Mouse (Mus musculus): ENCODE measurements around the gene Cd160. TPM values are rescaled to one million over a fixed set of nuclear protein-coding genes. Genes with fewer than 3 reads are reported as not detected.

The Cd160 gene
- 0.26 and 0.29 TPM in 2 replicates for polyA plus RNA-seq (2015; fragmentation: Nextera tagmentation; extraction: Ambion mirVana)

DNA sequence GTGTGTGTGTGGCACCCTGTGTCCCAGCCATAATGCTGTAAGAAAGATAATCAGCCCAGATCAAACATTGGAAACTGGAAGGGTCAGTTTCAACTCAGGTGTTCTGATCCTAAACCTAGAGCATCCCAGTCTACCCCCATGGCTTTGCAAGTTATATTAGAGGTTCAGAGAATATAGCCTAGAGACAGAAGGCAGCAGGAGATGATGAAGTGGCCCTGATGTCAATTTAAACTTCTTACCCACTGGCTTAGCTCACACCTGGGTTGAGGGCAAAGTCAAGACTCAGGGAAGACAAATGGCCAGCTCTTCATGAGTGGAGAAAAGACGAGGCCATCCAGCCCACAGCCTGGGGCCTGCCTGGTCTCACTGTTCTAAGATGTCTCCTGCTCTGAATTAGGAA is at the start of gene Cd160, which contains the start of gene Pdzk1:
TSS of gene Cd160 (minus strand) at position 368 of the 400 bp plus-strand sequence.
TSS of gene Pdzk1 (plus strand) at position 301 of the 400 bp plus-strand sequence.
- H3K9ac ChIP-seq, result no peak within 1 kb of the TSS
- H3K27me3 ChIP-seq, result no peaks in the 10 kb centered on the region
- no peak within 1 kb of the TSS for H3K4me2 ChIP-seq
- no peaks in the 10 kb centered on the region for H3K36me3 ChIP-seq
- H3K4me1 ChIP-seq (replicated peaks), result 0 out of 2 replicates have a peak, but pooled peaks cover 3% of the 10 kb centered on the region
- H3K4me3 ChIP-seq, result no peak within 1 kb of the TSS
- H3K27ac ChIP-seq (replicated peaks), result no peak within 1 kb of the TSS
- 79% methylated on average over 1 of the region's 1 CpGs for WGBS
- ATAC-seq (ENCODE audit: low FRiP score, low read depth), result no peak
- H3K9me3 ChIP-seq, result no peaks in the 10 kb centered on the region

DNA sequence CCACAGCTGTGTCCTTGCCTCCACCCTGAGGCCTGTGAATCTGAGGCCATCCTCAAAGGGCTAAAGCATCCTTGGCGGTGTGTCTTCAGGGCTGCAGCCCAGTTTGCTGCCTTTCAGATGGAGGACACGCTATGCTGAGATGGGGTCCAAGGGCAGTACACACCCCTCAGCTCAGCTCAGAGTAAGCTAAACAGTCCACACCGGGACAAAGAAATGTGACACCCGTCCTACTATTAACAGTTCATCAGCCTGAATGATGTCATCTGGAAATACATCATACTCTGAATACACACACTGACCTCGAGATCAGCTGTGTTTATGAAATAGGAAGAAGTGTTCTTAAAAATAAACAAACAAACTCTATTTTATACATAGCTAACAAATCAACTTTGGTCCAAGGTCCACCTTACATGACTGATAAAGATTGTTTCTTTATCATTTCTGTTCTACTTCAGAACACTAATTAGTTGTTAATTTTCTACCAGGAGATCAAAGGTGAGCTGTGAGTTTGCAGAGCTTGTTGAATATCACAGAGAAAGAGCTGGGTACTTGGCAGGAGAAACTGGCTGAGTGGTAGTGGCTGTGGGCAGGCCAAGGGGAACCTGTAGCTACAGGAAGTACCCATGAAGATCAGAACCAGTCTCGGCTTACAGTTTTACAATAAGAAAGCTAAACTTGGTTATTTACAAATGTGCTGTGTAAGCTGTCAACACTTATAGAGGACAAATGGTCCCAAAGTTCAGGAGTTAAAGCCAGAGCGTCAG is 45.8 kb upstream of the Cd160 start:
- no peak for ATAC-seq (ENCODE audit: low FRiP score, low read depth)
- no peak overlapping the region for H3K4me2 ChIP-seq
- no peaks in the 10 kb centered on the region for H3K9me3 ChIP-seq
- no peaks in the 10 kb centered on the region for H3K4me1 ChIP-seq (replicated peaks)
- no peak overlapping the region for H3K27ac ChIP-seq (replicated peaks)
- no peak overlapping the region for H3K9ac ChIP-seq
- 92% methylated on average over 7 of the region's 7 CpGs for WGBS
- H3K27me3 ChIP-seq, result no peaks in the 10 kb centered on the region
- peaks cover 59% of the 10 kb centered on the region for H3K36me3 ChIP-seq
- H3K4me3 ChIP-seq, result no peak overlapping the region

DNA sequence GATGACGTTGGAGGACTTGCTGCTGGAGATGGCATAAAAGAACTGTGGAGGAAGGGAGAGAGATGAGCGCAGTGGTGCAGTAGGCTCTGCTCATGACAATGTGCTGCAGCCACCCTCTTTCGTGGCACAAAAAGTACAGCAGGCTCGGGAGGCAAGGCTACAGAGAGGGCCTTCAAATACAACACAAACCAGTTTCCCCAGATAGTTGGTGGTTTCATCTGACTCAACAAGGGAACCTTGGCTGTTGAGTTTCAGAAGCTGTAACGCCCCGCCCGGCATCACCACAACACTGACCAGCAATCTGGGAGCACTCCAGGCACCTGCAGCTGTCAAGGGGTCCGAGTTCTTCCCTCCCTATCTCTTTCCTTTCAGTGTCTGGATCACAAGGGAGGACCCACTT is 43.4 kb upstream of the Cd160 start:
- no peak overlapping the region for H3K9ac ChIP-seq
- no peaks in the 10 kb centered on the region for H3K4me1 ChIP-seq (replicated peaks)
- H3K4me2 ChIP-seq, result no peak overlapping the region
- no peak overlapping the region for H3K4me3 ChIP-seq
- H3K27me3 ChIP-seq, result no peaks in the 10 kb centered on the region
- 91% methylated on average over 8 of the region's 8 CpGs for WGBS
- no peak for ATAC-seq (ENCODE audit: low FRiP score, low read depth)
- H3K36me3 ChIP-seq, result peaks cover 71% of the 10 kb centered on the region
- no peaks in the 10 kb centered on the region for H3K9me3 ChIP-seq
- no peak overlapping the region for H3K27ac ChIP-seq (replicated peaks)

DNA sequence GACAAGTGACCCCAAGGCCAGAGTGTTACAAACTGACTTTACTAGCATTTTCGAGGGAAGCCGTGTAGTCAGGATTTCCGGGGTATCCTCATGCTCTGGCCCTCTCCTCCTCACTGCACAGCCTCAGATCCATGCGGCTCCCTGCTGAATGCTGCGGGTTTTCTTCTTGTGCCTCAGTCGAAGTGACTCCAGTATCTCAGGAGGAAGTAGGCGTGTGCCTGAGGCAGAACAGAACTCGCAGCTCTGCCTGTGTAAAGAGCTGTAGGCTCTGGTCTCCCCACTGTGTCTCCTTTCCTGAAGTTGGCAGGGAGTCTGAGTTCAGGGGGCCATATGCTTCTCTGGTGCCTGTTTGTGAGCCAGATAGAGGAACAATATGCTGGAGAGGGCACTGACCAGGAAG is 41.9 kb upstream of the Cd160 start:
- H3K4me3 ChIP-seq, result no peak overlapping the region
- H3K9ac ChIP-seq, result no peak overlapping the region
- H3K36me3 ChIP-seq, result peaks cover 70% of the 10 kb centered on the region
- no peak overlapping the region for H3K27ac ChIP-seq (replicated peaks)
- no peaks in the 10 kb centered on the region for H3K27me3 ChIP-seq
- H3K4me1 ChIP-seq (replicated peaks), result no peaks in the 10 kb centered on the region
- H3K4me2 ChIP-seq, result no peak overlapping the region
- H3K9me3 ChIP-seq, result no peaks in the 10 kb centered on the region
- no peak for ATAC-seq (ENCODE audit: low FRiP score, low read depth)
- 90% methylated on average over 8 of the region's 8 CpGs for WGBS

DNA sequence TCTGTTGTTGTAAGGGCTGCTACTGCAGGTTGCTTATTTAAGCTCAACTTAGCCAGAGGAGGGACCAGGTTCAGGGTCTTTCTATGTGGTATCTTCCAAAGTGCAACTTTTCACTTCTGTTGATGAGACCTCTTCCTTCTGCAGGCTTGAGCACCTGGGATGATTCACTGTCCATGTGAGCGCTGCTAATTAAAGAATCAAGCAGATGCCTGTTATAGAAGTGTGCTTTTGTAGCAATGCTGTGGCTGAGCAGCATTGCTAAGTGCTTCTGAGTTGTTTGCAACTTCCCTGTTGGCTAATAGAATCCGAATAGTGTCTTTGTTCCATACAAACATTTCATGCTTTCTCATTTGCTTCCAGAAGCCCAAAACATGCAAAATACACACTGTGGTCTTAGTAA is 41.1 kb upstream of the Cd160 start:
- H3K4me1 ChIP-seq (replicated peaks), result no peaks in the 10 kb centered on the region
- H3K36me3 ChIP-seq, result peaks cover 69% of the 10 kb centered on the region
- no peak overlapping the region for H3K9ac ChIP-seq
- H3K4me2 ChIP-seq, result no peak overlapping the region
- no peak for ATAC-seq (ENCODE audit: low FRiP score, low read depth)
- H3K9me3 ChIP-seq, result no peaks in the 10 kb centered on the region
- WGBS, result 91% methylated on average over 2 of the region's 2 CpGs
- H3K27ac ChIP-seq (replicated peaks), result no peak overlapping the region
- H3K4me3 ChIP-seq, result no peak overlapping the region
- no peaks in the 10 kb centered on the region for H3K27me3 ChIP-seq

DNA sequence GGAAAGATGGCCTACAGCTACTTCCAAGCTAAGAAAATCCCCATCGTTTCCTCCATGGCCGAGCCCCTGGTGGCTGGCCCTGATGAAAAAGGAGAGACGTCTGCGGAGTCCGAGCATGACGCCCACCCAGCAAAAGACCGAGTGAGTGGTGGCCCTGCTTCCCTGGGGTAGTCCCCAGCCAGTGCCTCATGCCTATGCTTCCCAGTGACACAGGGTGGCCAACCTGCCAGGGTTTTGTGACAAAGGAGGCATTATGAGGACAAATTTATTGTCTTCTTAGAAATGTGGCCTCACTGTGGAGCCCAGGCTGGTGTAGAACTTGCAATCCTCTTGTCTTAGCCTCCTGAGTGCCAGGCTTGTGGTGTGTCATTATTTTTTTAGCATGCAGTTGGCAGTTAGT is 39.9 kb upstream of the Cd160 start:
- H3K4me2 ChIP-seq, result no peak overlapping the region
- H3K27ac ChIP-seq (replicated peaks), result no peak overlapping the region
- no peak for ATAC-seq (ENCODE audit: low FRiP score, low read depth)
- no peaks in the 10 kb centered on the region for H3K9me3 ChIP-seq
- peaks cover 61% of the 10 kb centered on the region for H3K36me3 ChIP-seq
- H3K4me3 ChIP-seq, result no peak overlapping the region
- H3K4me1 ChIP-seq (replicated peaks), result no peaks in the 10 kb centered on the region
- H3K27me3 ChIP-seq, result no peaks in the 10 kb centered on the region
- H3K9ac ChIP-seq, result no peak overlapping the region
- 85% methylated on average over 7 of the region's 7 CpGs for WGBS

DNA sequence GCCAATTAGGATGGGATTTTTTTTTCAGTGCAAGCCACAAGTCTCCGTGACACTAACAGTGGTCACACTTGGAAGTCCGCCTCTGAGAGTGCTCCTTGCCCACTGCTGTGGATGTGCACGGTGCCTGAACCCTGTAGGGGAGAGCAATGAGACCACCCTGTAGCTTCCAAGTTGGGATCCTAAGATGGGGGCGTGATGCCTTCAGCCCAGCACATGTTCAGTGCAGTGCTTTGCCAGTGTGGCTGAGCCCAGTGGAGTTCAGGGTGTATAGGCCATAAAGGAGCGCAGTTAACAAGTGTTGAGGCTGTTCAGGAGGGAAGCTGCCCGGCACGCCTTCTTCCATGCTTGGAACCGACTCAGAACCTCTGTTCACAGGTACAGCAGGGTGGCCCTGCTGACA is 39.4 kb upstream of the Cd160 start:
- no peak overlapping the region for H3K4me3 ChIP-seq
- H3K4me2 ChIP-seq, result no peak overlapping the region
- peaks cover 56% of the 10 kb centered on the region for H3K36me3 ChIP-seq
- no peak overlapping the region for H3K27ac ChIP-seq (replicated peaks)
- WGBS, result 98% methylated on average over 8 of the region's 8 CpGs
- no peaks in the 10 kb centered on the region for H3K27me3 ChIP-seq
- no peaks in the 10 kb centered on the region for H3K9me3 ChIP-seq
- ATAC-seq (ENCODE audit: low FRiP score, low read depth), result no peak
- no peaks in the 10 kb centered on the region for H3K4me1 ChIP-seq (replicated peaks)
- H3K9ac ChIP-seq, result no peak overlapping the region

DNA sequence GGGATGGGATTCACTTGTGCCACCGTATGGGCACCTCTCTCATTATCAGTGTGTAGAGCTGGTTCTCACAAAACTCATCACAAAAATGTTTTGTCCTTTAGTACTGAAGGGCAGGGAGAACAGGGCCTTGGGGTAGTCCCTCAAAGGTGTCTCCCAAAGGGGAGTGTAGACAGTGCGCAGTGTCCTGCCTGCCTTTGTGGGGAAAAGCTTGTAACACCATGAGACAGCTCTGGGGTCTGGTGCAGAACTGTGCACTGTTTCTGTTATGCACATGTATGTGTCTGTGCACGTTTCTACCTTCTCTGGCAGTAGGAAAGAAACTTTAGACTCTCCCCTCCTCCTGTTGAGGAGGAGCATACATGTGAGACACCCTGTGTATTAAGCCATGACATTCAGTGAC is 38.7 kb upstream of the Cd160 start:
- H3K9ac ChIP-seq, result no peak overlapping the region
- no peaks in the 10 kb centered on the region for H3K9me3 ChIP-seq
- no peak for ATAC-seq (ENCODE audit: low FRiP score, low read depth)
- no peak overlapping the region for H3K4me2 ChIP-seq
- 93% methylated on average over 3 of the region's 3 CpGs for WGBS
- H3K4me3 ChIP-seq, result no peak overlapping the region
- peaks cover 49% of the 10 kb centered on the region for H3K36me3 ChIP-seq
- H3K4me1 ChIP-seq (replicated peaks), result no peaks in the 10 kb centered on the region
- no peak overlapping the region for H3K27ac ChIP-seq (replicated peaks)
- no peaks in the 10 kb centered on the region for H3K27me3 ChIP-seq

DNA sequence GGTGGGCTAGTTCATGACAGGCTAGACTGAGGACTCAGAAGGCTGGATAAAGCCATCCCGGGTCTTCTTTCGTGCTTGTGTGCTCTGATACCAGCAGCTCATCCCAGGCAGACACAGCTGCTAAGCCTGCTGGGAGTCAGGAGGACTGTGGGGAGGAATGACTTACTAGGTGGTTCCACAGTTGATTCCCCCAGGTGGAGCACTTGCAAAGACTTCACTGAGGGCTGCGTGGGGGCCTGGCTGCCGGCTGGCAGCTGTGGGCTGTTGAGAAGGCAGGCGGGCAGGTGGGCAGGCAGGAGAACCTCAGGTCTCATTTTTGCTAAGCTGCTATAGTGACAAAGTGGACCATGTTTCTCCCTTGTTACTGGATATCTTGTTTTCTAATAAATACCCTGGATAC is 31.3 kb upstream of the Cd160 start:
- no peak overlapping the region for H3K9ac ChIP-seq
- no peaks in the 10 kb centered on the region for H3K9me3 ChIP-seq
- H3K4me2 ChIP-seq, result no peak overlapping the region
- H3K27me3 ChIP-seq, result no peaks in the 10 kb centered on the region
- 96% methylated on average over 5 of the region's 5 CpGs for WGBS
- no peak overlapping the region for H3K27ac ChIP-seq (replicated peaks)
- no peak for ATAC-seq (ENCODE audit: low FRiP score, low read depth)
- H3K4me3 ChIP-seq, result no peak overlapping the region
- no peaks in the 10 kb centered on the region for H3K36me3 ChIP-seq
- H3K4me1 ChIP-seq (replicated peaks), result no peaks in the 10 kb centered on the region

DNA sequence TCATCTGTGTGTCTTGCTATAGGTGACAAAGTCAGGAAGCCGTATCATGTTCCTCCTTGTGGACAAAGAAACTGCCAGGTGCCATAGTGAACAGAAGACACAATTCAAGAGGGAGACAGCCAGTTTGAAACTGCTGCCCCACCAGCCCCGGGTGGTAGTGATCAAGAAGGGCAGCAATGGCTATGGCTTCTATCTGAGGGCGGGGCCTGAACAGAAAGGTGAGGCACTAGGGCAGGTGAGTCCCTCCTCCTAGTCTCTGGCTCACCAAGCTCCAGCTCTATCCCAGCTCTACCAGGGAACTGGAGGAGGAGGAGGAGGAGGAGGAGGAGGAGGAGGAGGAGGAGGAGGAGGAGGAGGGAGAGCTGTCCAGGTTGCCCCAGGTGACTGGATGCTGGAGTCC is 26.7 kb upstream of the Cd160 start:
- Histone ChIP-seq H3K36me3 (no peaks in the 10 kb centered on the region), H3K4me1 (replicated peaks) (no peaks in the 10 kb centered on the region), H3K9ac (no peak overlapping the region), H3K9me3 (no peaks in the 10 kb centered on the region), H3K27ac (replicated peaks) (no peak overlapping the region), H3K27me3 (no peaks in the 10 kb centered on the region), H3K4me3 (no peak overlapping the region), H3K4me2 (no peak overlapping the region)
- ATAC-seq (ENCODE audit: low FRiP score, low read depth), result no peak
- WGBS, result 78% methylated on average over 3 of the region's 3 CpGs

DNA sequence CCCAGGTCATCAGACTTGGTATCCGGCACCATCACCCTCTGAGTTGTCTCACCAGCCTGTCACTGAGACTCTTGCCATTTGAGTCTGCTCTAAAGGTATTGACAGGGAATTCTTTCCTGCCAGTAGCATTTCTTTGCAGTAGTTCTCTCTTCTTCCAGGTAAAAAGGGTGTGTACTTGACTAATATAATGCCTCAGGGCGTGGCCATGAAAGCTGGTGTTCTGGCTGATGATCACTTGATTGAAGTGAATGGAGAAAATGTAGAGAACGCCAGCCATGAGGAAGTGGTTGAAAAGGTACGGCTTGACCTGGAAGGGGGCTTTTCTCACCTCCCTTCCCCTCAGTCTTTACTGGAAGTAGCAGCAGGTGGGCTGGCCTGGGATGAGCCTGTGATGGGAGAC is 25.2 kb upstream of the Cd160 start:
- 90% methylated on average over 4 of the region's 4 CpGs for WGBS
- Histone ChIP-seq H3K4me3 (no peak overlapping the region), H3K27ac (replicated peaks) (no peak overlapping the region), H3K9me3 (no peaks in the 10 kb centered on the region), H3K36me3 (no peaks in the 10 kb centered on the region), H3K9ac (no peak overlapping the region), H3K4me1 (replicated peaks) (no peaks in the 10 kb centered on the region), H3K27me3 (no peaks in the 10 kb centered on the region), H3K4me2 (no peak overlapping the region)
- ATAC-seq (ENCODE audit: low FRiP score, low read depth), result no peak

DNA sequence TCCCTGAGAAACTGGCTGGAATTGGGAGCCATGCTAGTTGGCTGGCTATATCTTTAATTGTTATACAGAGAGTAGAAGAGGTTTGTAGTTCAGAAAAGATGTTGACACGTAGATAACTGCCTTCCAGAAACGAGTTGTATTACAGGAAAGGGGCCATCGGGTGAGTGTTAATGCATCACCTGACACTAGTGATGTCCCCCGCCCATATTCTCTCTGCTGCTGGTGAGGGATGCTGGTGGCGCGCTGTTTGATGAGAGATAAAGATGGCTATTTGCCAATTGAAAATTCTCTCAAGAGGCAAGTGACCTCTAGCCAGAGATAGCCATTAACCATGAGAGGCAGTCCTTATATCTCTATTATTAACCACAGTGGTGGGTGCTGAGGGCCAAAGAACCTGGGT is 23.4 kb upstream of the Cd160 start:
- Histone ChIP-seq H3K4me1 (replicated peaks) (no peaks in the 10 kb centered on the region), H3K9ac (no peak overlapping the region), H3K9me3 (no peaks in the 10 kb centered on the region), H3K27ac (replicated peaks) (no peak overlapping the region), H3K4me3 (no peak overlapping the region), H3K27me3 (no peaks in the 10 kb centered on the region), H3K4me2 (no peak overlapping the region), H3K36me3 (no peaks in the 10 kb centered on the region)
- WGBS, result 75% methylated on average over 6 of the region's 6 CpGs
- ATAC-seq (ENCODE audit: low FRiP score, low read depth), result no peak

DNA sequence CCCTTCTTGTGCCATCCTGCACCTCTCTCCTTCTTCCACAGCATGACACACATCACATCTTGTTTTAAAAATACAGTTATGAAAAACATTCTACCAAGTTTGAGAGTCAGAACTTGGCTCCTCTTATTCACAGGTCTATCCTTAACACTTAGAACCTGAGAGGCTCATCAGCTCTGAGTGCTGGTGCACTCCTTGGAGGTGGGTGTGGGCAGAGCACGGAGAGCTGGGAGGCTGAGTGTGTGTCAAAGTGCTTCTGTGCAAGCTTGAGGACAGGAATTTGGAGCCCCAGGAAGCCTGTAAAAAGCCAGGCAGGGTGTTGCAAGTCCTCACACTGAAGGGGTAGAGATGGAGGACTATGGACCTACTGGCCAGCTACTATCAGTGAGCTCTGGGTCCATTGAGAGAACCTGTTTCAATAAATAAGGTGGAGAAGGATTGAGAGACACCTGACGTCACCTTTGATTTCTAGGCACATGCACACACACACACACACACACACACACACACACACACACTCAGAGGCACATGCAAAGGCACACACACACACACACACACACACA is 20.1 kb upstream of the Cd160 start:
- no peak overlapping the region for H3K27ac ChIP-seq (replicated peaks)
- H3K36me3 ChIP-seq, result no peaks in the 10 kb centered on the region
- ATAC-seq (ENCODE audit: low FRiP score, low read depth), result no peak
- no peak overlapping the region for H3K4me3 ChIP-seq
- no peak overlapping the region for H3K9ac ChIP-seq
- H3K9me3 ChIP-seq, result no peaks in the 10 kb centered on the region
- H3K4me2 ChIP-seq, result no peak overlapping the region
- H3K4me1 ChIP-seq (replicated peaks), result no peaks in the 10 kb centered on the region
- WGBS, result 90% methylated on average over 2 of the region's 2 CpGs
- H3K27me3 ChIP-seq, result no peaks in the 10 kb centered on the region

Data from hindbrain, embryonic 15.5 days (tissue).